Mouse (Mus musculus) left cerebral cortex, postnatal 14 days (tissue): ENCODE measurements around the gene Pars2. TPM values are rescaled to one million over a fixed set of nuclear protein-coding genes. Genes with fewer than 3 reads are reported as not detected.
A peak's percentile ranks its signal among the peaks of the same experiment; 100 is the strongest.

Experiments used
- DNase-seq, 2 experiments: peaks; one replicate each; pipeline ENCODE4 v3.0.0; 2021 to 2022; ENCODE audit warnings: low spot score in 2 of 2, mixed read lengths in 1 of 2
- intact Hi-C: fragments of 180-260 bp; cut with DNase I; formaldehyde crosslinking; loops from one replicate; pipeline ENCODE4 v1.15.1; 2025
- total RNA-seq, 2 experiments: library from RNA; stranded (reverse); gene quantifications; 2 replicates each; pipeline ENCODE4 v1.2.3; 2021

Pars2 gene
- total RNA-seq, 2 experiments from 2014 or later: 6.3 to 6.5 TPM

GRCm38 (mm10) chr4:106630333-106631220 is 20.3 kb upstream of the Pars2 start:
- DNase-seq: peak; percentile 94 to 96
- intact Hi-C loops: loop anchor here (1.0 to 5.0 kb wide), 2 partner anchors 78 to 542 kb away; no protein-coding TSS in a partner anchor

GRCm38 (mm10) chr4:106632313-106632712 is 18.6 kb upstream of the Pars2 start:
- no peak for DNase-seq

GRCm38 (mm10) chr4:106633281-106634085 is 17.4 kb upstream of the Pars2 start:
- intact Hi-C loops: loop anchor here (5.0 kb wide), 1 partner anchor 539 kb away; no protein-coding TSS in a partner anchor
- DNase-seq: peak in 1 of 2 experiments; percentile 40

More at GRCm38 (mm10) chr4:106632313-106632712, 18.6 kb upstream of the Pars2 start:
- intact Hi-C loops: loop anchor here (5.0 kb wide), 1 partner anchor 540 kb away; no protein-coding TSS in a partner anchor

GRCm38 (mm10) chr4:106634086-106634479 is 16.8 kb upstream of the Pars2 start:
- intact Hi-C loops: loop anchor here (5.0 kb wide), 1 partner anchor 538 kb away; no protein-coding TSS in a partner anchor

GRCm38 (mm10) chr4:106643483-106644217 is 7.2 kb upstream of the Pars2 start:
- no peak for DNase-seq
- intact Hi-C loops: no loop called here

More at GRCm38 (mm10) chr4:106634086-106634479, 16.8 kb upstream of the Pars2 start:
- DNase-seq: no peak

GRCm38 (mm10) chr4:106644218-106644610 is 6.7 kb upstream of the Pars2 start:
- intact Hi-C loops: no loop called here
- no peak for DNase-seq

- no peak for DNase-seq
- intact Hi-C loops: no loop called here
Measured at GRCm38 (mm10) chr4:106645797-106646196, 5.1 kb upstream of the Pars2 start.

GRCm38 (mm10) chr4:106647137-106647536 is 3.7 kb upstream of the Pars2 start:
- no peak for DNase-seq
- intact Hi-C loops: no loop called here

GRCm38 (mm10) chr4:106652546-106652945 is 1.7 kb downstream of the Pars2 start:
- DNase-seq: no peak
- intact Hi-C loops: no loop called here

GRCm38 (mm10) chr4:106653051-106653450 is 2.2 kb downstream of the Pars2 start:
- intact Hi-C loops: no loop called here
- no peak for DNase-seq

- DNase-seq: no peak
- intact Hi-C loops: no loop called here
Measured at GRCm38 (mm10) chr4:106655681-106656080, 4.8 kb downstream of the Pars2 start.

- intact Hi-C loops: no loop called here
- DNase-seq: no peak
Measured at GRCm38 (mm10) chr4:106663956-106664470, 13.1 kb downstream of the Pars2 start.

- no peak for DNase-seq
- intact Hi-C loops: no loop called here
Measured at GRCm38 (mm10) chr4:106664697-106665096, 13.8 kb downstream of the Pars2 start.

GRCm38 (mm10) chr4:106665269-106665668 is 14.4 kb downstream of the Pars2 start:
- intact Hi-C loops: no loop called here
- no peak for DNase-seq

- intact Hi-C loops: no loop called here
- DNase-seq: no peak
Measured at GRCm38 (mm10) chr4:106665673-106666072, 14.8 kb downstream of the Pars2 start.

GRCm38 (mm10) chr4:106666546-106666945 is 15.7 kb downstream of the Pars2 start:
- no peak for DNase-seq
- intact Hi-C loops: no loop called here

GRCm38 (mm10) chr4:106676749-106677148 is 25.9 kb downstream of the Pars2 start:
- no peak for DNase-seq
- intact Hi-C loops: no loop called here

GRCm38 (mm10) chr4:106678442-106679118 is 27.7 kb downstream of the Pars2 start, which contains the start of gene Ttc4:
Ttc4 (minus strand) TSS chr4:106678944.
- peak; percentile 83 to 90 for DNase-seq
- intact Hi-C loops: no loop called here
